Mouse (Mus musculus): ENCODE measurements at regions not wholly inside any gene's neighbourhood (a gene's known extent, or its start where the extent isn't known, plus 50 kb on each side); places are given as distances from the start of the nearest gene placed in this dataset.
"Not testable (repeated sequence)": the region's sequence is repeated elsewhere in the genome, so short reads cannot be mapped to it uniquely, and the experiment has no call there.

DNA sequence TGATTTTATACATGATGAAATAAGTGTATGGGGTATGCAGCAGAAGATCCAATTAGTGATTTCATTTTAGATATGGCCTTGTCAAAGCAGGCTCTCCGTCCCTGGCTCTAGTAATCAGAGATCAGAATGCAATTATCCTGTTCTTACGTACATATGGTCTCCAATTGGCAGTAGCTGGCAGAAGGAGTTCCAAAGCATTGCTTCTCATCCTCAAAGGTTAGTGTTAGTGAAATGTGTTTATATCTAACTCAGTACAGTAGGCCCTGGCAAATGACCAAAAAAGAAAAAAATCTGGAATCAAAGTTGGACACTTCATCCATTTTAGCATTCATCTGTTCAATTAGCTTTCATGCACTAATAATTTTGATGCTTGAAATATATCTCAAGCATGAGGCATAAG lies 1407.6 kb downstream of the Gm9008 start:
- DNase-seq (ENCODE audit: low spot score): no peak

GRCm38 (mm10) chr6:75067758-75068157 lies 1429.8 kb downstream of the Gm9008 start:
- no peak for DNase-seq (ENCODE audit: low spot score)

- DNase-seq (ENCODE audit: low spot score): peak; percentile 6
Observed at GRCm38 (mm10) chr6:75042336-75043010, 1455.1 kb downstream of the Gm9008 start.

DNA sequence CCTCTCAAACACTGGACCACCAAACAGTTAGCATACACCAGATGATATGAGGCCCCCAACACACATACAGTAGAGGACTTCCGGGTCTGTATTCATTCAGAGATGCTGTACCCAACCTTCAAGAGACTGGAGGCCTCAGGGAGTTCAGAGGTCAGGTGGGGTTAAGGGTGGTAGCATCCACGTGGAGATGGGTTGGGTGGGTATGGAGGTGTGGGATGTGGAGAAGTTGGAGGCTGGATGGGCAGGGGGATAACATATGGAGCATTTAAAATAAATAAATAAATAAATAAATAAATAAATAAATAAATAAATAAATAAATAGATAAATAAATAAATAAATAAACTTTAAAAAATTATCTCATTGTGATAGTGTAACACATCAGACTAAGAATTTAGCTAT lies 1458.1 kb downstream of the Gm9008 start:
- DNase-seq (ENCODE audit: low spot score): no peak

DNA sequence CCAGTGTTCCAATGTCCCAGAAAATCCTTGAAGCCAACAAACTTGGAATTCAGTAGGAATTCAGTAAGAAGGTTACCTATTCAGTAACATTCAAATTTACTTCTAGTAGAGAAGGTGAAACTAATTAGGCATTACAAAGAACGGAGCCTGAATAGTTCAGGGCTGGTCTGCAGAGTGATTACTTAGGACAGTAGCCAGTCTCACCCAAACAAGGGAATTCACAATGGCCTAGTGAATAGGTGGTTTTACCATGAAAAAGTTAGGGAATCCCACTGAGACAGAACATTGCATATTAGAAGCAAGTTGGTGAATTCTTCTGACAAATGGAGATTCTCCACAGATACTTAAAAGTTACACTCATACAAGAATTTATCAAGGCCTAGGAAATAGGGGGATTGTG lies 1460.4 kb downstream of the Gm9008 start:
- DNase-seq (ENCODE audit: low spot score): not testable (repeated sequence)
